Mouse (Mus musculus) MEL (cell line): ENCODE results near the gene Polr1e.

ENCODE experiments used
- CTCF ChIP-seq, 3 experiments: IDR thresholded peaks in 2 of 3; conservative IDR thresholded peaks in 1 of 3; 2 replicates each; pipeline ENCODE4 v1.5.1; 2011 to 2012; ENCODE audit warnings: low read length in 3 of 3, low read depth in 2 of 3, mild to moderate bottlenecking in 2 of 3, improper control_type of control experiment in 1 of 3, inconsistent platforms in 1 of 3, mixed read lengths in 1 of 3, moderate library complexity in 1 of 3; ENCODE audit not compliant: control insufficient read depth in 1 of 3, insufficient read depth in 1 of 3, poor library complexity in 1 of 3, severe bottlenecking in 1 of 3
- E2F4 ChIP-seq: IDR thresholded peaks from 2 replicates; pipeline ENCODE4 v1.6.1; 2011; ENCODE audit warnings: low read depth, low read length, improper control_type of control experiment, borderline replicate concordance
- EP300 ChIP-seq, 2 experiments: IDR thresholded peaks; 2 replicates each; pipeline ENCODE4 v1.6.1; 2011; ENCODE audit warnings: improper control_type of control experiment in 2 of 2, low read length in 2 of 2, low read depth in 1 of 2, mild to moderate bottlenecking in 1 of 2
- NELFE ChIP-seq: IDR thresholded peaks from 2 replicates; pipeline ENCODE4 v1.6.1; 2011; ENCODE audit warnings: low read depth, low read length, improper control_type of control experiment
- RAD21 ChIP-seq: IDR thresholded peaks from 2 replicates; pipeline ENCODE4 v1.6.1; 2011; ENCODE audit warnings: mild to moderate bottlenecking, low read depth, low read length, improper control_type of control experiment

- TF ChIP-seq EP300 (IDR thresholded peaks at IDR 0.05; ENCODE audit: low read depth in 1 of 2, low read length in 2 of 2) (no peak), CTCF (IDR thresholded peaks at IDR 0.05 in 2 of 3, conservative IDR thresholded peaks at IDR 0.05 in 1 of 3; ENCODE audit: control insufficient read depth in 1 of 3, insufficient read depth in 1 of 3, low read depth in 2 of 3, low read length in 3 of 3, poor library complexity in 1 of 3, severe bottlenecking in 1 of 3) (no peak), NELFE (no peak), RAD21 (no peak), E2F4 (no peak)
These were observed 18.2 kb downstream of the Polr1e start for GRCm38 (mm10) chr4:45036571-45036970.
